In genomic region chr19:57057568-57057967, GRCm38 (mm10) we compare ENCODE assay signal across 17 mouse cellular contexts. TPM values are rescaled to one million over a fixed set of nuclear protein-coding genes. Genes with fewer than 3 reads are reported as not detected.
DNase-seq lines count a peak whose midpoint lies in the region; ATAC-seq and TF ChIP-seq lines count a peak whose summit lies in the region.
"Had no signal": no experiment of that assay in that cellular context is flagged by ENCODE, and none has a peak within 500 bp of the region (broad histone marks: within the 10 kb centered on the region; RNA-seq: fewer than 3 reads in every experiment).

No protein-coding gene starts in this region.

- TF ChIP-seq CTCF in gastrocnemius, adult 2 months (IDR thresholded peaks at IDR 0.05), result peak; percentile 54
- TF ChIP-seq CTCF in liver, embryonic 14.5 days (IDR thresholded peaks at IDR 0.05; ENCODE audit: low read depth), result peak; percentile 61
- peak; percentile 30 to 51 for TF ChIP-seq CTCF in CH12.LX (conservative IDR thresholded peaks at IDR 0.05 in 1 of 2, IDR thresholded peaks at IDR 0.05 in 1 of 2; ENCODE audit: low read depth in 2 of 2, low read length in 2 of 2)
- TF ChIP-seq CTCF in bone marrow macrophage, adult 2 months (IDR thresholded peaks at IDR 0.05; ENCODE audit: low read depth, low read length), result peak; percentile 20; the same call in 1 of the 2 replicates

- no peaks in the 10 kb centered on the region for H3K36me3 ChIP-seq in liver, embryonic 14.5 days (replicated peaks; ENCODE audit: control insufficient read depth, insufficient read depth, low read depth)
- H3K36me3 ChIP-seq in CH12.LX (replicated peaks in 1 of 2; ENCODE audit: control insufficient read depth in 1 of 2, insufficient read depth in 1 of 2, low read length in 1 of 2), result peaks cover 0 to 5% of the 10 kb centered on the region in 2 experiments

- TF ChIP-seq EP300 in liver, embryonic 14.5 days (IDR thresholded peaks at IDR 0.05; ENCODE audit: low read depth), result no peak
- no peak for TF ChIP-seq EP300 in CH12.LX (IDR thresholded peaks at IDR 0.05; ENCODE audit: low read length)

- WGBS in liver, embryonic 14.5 days (ENCODE audit: insufficient replicate concordance), result 82% methylated on average over 2 of the region's 2 CpGs

- DNase-seq in gastrocnemius, adult 2 months, result peak; percentile 11
- no peak for DNase-seq in gastrocnemius, postnatal 14 days
- no peak for DNase-seq in liver, embryonic 14.5 days (ENCODE audit: low read depth in 3 of 3, low spot score in 3 of 3)
- no peak for DNase-seq in liver
- DNase-seq in CH12.LX (ENCODE audit: extremely low read depth), result no peak
- DNase-seq in left cerebral cortex, postnatal 4 days, result no peak
- no peak for DNase-seq in embryo, embryonic 9.5 days (ENCODE audit: extremely low spot score)
- DNase-seq: adrenal gland, postnatal 14 days; cerebellum, postnatal 36 days; heart, adult 18-20 months; kidney, postnatal 36 days had no signal

- no peak overlapping the region for H3K4me3 ChIP-seq in gastrocnemius, adult 2 months
- no peak overlapping the region for H3K4me3 ChIP-seq in liver, embryonic 14.5 days (ENCODE audit: insufficient read depth in 1 of 2, low read depth in 2 of 2, low read length in 2 of 2)
- H3K4me3 ChIP-seq in CH12.LX (replicated peaks in 1 of 3; ENCODE audit: low read depth in 2 of 3, low read length in 2 of 3, poor library complexity in 1 of 3), result no peak overlapping the region
- H3K4me3 ChIP-seq in bone marrow macrophage, adult 2 months (ENCODE audit: insufficient read depth, low read length), result no peak overlapping the region
- H3K4me3 ChIP-seq: embryonic facial prominence, embryonic 13.5 days; limb, embryonic 15.5 days; neural tube, embryonic 13.5 days had no signal

- in situ Hi-C loops in CH12.LX (cut with MboI; ENCODE audit: low pct_ligation_motif_present, low pct_unique_long_range_greater_than_20kb, low sequenced_read_pairs), result no loop called here

- H3K9me3 ChIP-seq in liver, embryonic 14.5 days (ENCODE audit: control insufficient read depth, low read length), result 0 out of 2 replicates have a peak, but pooled peaks cover 2% of the 10 kb centered on the region
- peaks cover 6% of the 10 kb centered on the region for H3K9me3 ChIP-seq in CH12.LX (replicated peaks; ENCODE audit: low read length)

- H3K27ac ChIP-seq in gastrocnemius, adult 2 months, result no peak overlapping the region
- no peak overlapping the region for H3K27ac ChIP-seq in liver, embryonic 14.5 days
- H3K27ac ChIP-seq in CH12.LX (ENCODE audit: insufficient read depth, low read depth), result no peak overlapping the region
- no peak overlapping the region for H3K27ac ChIP-seq in bone marrow macrophage, adult 2 months (ENCODE audit: insufficient read depth, low read depth, low read length)
- H3K27ac ChIP-seq: embryonic facial prominence, embryonic 13.5 days; limb, embryonic 15.5 days; neural tube, embryonic 13.5 days had no signal

- intact Hi-C loops in gastrocnemius, adult 2 months (cut with DNase I), result no loop called here
- intact Hi-C loops in gastrocnemius, postnatal 14 days (cut with DNase I; ENCODE audit: low total_unique reads), result no loop called here
- intact Hi-C loops in left cerebral cortex, postnatal 4 days (cut with DNase I), result no loop called here

- no peak for TF ChIP-seq POLR2A in CH12.LX (IDR thresholded peaks at IDR 0.05; ENCODE audit: low read depth, low read length)
- no peak for TF ChIP-seq POLR2A in bone marrow macrophage, adult 2 months (IDR thresholded peaks at IDR 0.05; ENCODE audit: borderline replicate concordance, low read depth, low read length)

- TF ChIP-seq RAD21 in CH12.LX (IDR thresholded peaks at IDR 0.05; ENCODE audit: low read depth, low read length), result no peak

- no peak overlapping the region for H3K9ac ChIP-seq in liver, embryonic 14.5 days (replicated peaks)
- H3K9ac ChIP-seq in CH12.LX (ENCODE audit: insufficient read depth, low read depth), result no peak overlapping the region
- H3K9ac ChIP-seq: embryonic facial prominence, embryonic 13.5 days; limb, embryonic 15.5 days; neural tube, embryonic 13.5 days had no signal

- no peaks in the 10 kb centered on the region for H3K4me1 ChIP-seq in liver, embryonic 14.5 days (replicated peaks; ENCODE audit: control insufficient read depth in 2 of 2, insufficient read depth in 2 of 2, low read length in 1 of 2)
- H3K4me1 ChIP-seq in CH12.LX (ENCODE audit: control insufficient read depth in 1 of 2, insufficient read depth in 2 of 2), result peaks cover 0 to 2% of the 10 kb centered on the region in 2 experiments; a peak in 3 of 4 replicates
- no peaks in the 10 kb centered on the region for H3K4me1 ChIP-seq in bone marrow macrophage, adult 2 months (ENCODE audit: control insufficient read depth, insufficient read depth, low read length)
- H3K4me1 ChIP-seq: limb, embryonic 15.5 days; neural tube, embryonic 13.5 days had no signal

- no peak overlapping the region for H3K4me2 ChIP-seq in liver, embryonic 14.5 days (ENCODE audit: low read depth)
- H3K4me2 ChIP-seq in CH12.LX (ENCODE audit: insufficient read depth, low read depth, poor library complexity, severe bottlenecking), result no peak overlapping the region
- H3K4me2 ChIP-seq: embryonic facial prominence, embryonic 13.5 days; limb, embryonic 15.5 days; neural tube, embryonic 13.5 days had no signal

- no peaks in the 10 kb centered on the region for H3K79me2 ChIP-seq in CH12.LX (replicated peaks; ENCODE audit: control insufficient read depth, extremely low read depth, insufficient read depth, poor library complexity, severe bottlenecking)

- ATAC-seq in liver, embryonic 14.5 days (ENCODE audit: insufficient read depth), result no peak
- ATAC-seq: inflammation-experienced regulatory T-cells, adult 6 months; midbrain, embryonic 16.5 days had no signal

- dilution Hi-C loops in CH12.LX (cut with MboI; ENCODE audit: extremely low pct_ligation_motif_present, extremely low pct_unique_long_range_greater_than_20kb, low sequenced_read_pairs), result no loop called here

- no peaks in the 10 kb centered on the region for H3K27me3 ChIP-seq in liver, embryonic 14.5 days (ENCODE audit: control insufficient read depth, insufficient read depth, low read length)
- no peaks in the 10 kb centered on the region for H3K27me3 ChIP-seq in CH12.LX (replicated peaks)
- H3K27me3 ChIP-seq: embryonic facial prominence, embryonic 13.5 days; limb, embryonic 15.5 days; neural tube, embryonic 13.5 days had no signal

TF ChIP-seq in CH12.LX, 34 proteins besides CTCF, POLR2A, EP300 and RAD21:
- no peak for TF ChIP-seq GABPA (IDR thresholded peaks at IDR 0.05; ENCODE audit: insufficient replicate concordance, low read depth, low read length)
- no peak for TF ChIP-seq NRF1 (IDR thresholded peaks at IDR 0.05; ENCODE audit: low read depth, low read length)
- no peak for TF ChIP-seq HCFC1 (IDR thresholded peaks at IDR 0.05; ENCODE audit: low read depth, low read length)
- TF ChIP-seq TCF12 (IDR thresholded peaks at IDR 0.05; ENCODE audit: low read depth, low read length), result no peak
- TF ChIP-seq TBP (conservative IDR thresholded peaks at IDR 0.05; ENCODE audit: low read depth, low read length), result no peak
- no peak for TF ChIP-seq ETS1 (conservative IDR thresholded peaks at IDR 0.05; ENCODE audit: low read depth, low read length)
- TF ChIP-seq UBTF (IDR thresholded peaks at IDR 0.05; ENCODE audit: low read depth, low read length), result no peak
- no peak for TF ChIP-seq MYC (IDR thresholded peaks at IDR 0.05; ENCODE audit: low read depth, low read length)

RNA-seq across cellular contexts. Expression of gene Afap1l2, which starts 49.5 kb away (rescaled TPM):
- 1 to 10 TPM; 1.6 TPM for total RNA-seq in gastrocnemius, adult 2 months (2021)
- 10 to 100 TPM in 1 of 2 experiments, 1 to 10 TPM in 1; 6.0 to 11.0 TPM for total RNA-seq in gastrocnemius, postnatal 14 days (2021)
- polyA plus RNA-seq in liver, embryonic 14.5 days (2012; rRNA removed), result 0.45 and 0.57 TPM in 2 replicates
- polyA plus RNA-seq in liver, embryonic 14.5 days (2014; fragmentation: Nextera tagmentation; extraction: Ambion mirVana), result 0.44 and 0.53 TPM in 2 replicates
- total RNA-seq in CH12.LX (2012; rRNA removed) (2.6 and 3.1 TPM in 2 replicates), CH12.LX (2014; rRNA removed) (0.17 and 0.22 TPM in 2 replicates)
- 0.44 and 0.48 TPM in 2 replicates for polyA plus RNA-seq in CH12.LX (2012; ENCODE audit: insufficient read length, low read depth)
- polyA plus RNA-seq in bone marrow macrophage, adult 2 months (2012; ENCODE audit: insufficient read depth, insufficient read length, missing spikeins), result not detected in 2 replicates
- total RNA-seq in left cerebral cortex, postnatal 4 days (2021), result 10 to 100 TPM; 13.6 TPM
- polyA plus RNA-seq: inflammation-experienced regulatory T-cells, adult 6 months had no signal
